52 mouse cellular contexts compared by ENCODE assay signal in genomic region chr10:129845994-129846393, GRCm38 (mm10). TPM values are rescaled to one million over a fixed set of nuclear protein-coding genes. Genes with fewer than 3 reads are reported as not detected.
"Had no signal": no experiment of that assay in that cellular context is flagged by ENCODE, and none has a peak within 500 bp of the region (broad histone marks: within the 10 kb centered on the region; RNA-seq: fewer than 3 reads in every experiment).

Gene Olfr812 (minus strand): TSS chr10:129846094.

- DNase-seq: heart, postnatal 10 days; heart, postnatal 14 days; heart, postnatal 36 days; kidney, adult 11 months; kidney, adult 18-20 months; kidney, adult 2 months; kidney, adult 8-10 months; kidney, adult 9 months; kidney, postnatal 10 days; kidney, postnatal 14 days; kidney, postnatal 25 days; kidney, postnatal 36 days; kidney, postnatal 4 days; layer of hippocampus, adult 9-11 months; layer of hippocampus, postnatal 36 days had no signal

- H3K9me3 ChIP-seq: heart, embryonic 10.5 days; heart, embryonic 12.5 days; heart, embryonic 13.5 days; heart, embryonic 15.5 days; hindbrain, embryonic 10.5 days; hindbrain, embryonic 12.5 days; hindbrain, embryonic 13.5 days; hindbrain, embryonic 15.5 days; intestine, embryonic 15.5 days; kidney, embryonic 15.5 days had no signal

- H3K4me1 ChIP-seq: heart, embryonic 10.5 days; heart, embryonic 12.5 days; heart, embryonic 13.5 days; heart, embryonic 15.5 days; hindbrain, embryonic 10.5 days; hindbrain, embryonic 12.5 days; hindbrain, embryonic 13.5 days; hindbrain, embryonic 15.5 days; intestine, embryonic 15.5 days; kidney, embryonic 15.5 days had no signal

- H3K4me2 ChIP-seq: heart, embryonic 11.5 days; heart, embryonic 12.5 days; heart, embryonic 13.5 days; heart, embryonic 15.5 days; hindbrain, embryonic 12.5 days; hindbrain, embryonic 13.5 days; hindbrain, embryonic 14.5 days; hindbrain, embryonic 15.5 days; intestine, embryonic 15.5 days; kidney, embryonic 15.5 days had no signal

- H3K27me3 ChIP-seq: heart, embryonic 12.5 days; heart, embryonic 13.5 days; heart, embryonic 15.5 days; hindbrain, embryonic 12.5 days; hindbrain, embryonic 13.5 days; hindbrain, embryonic 15.5 days; intestine, embryonic 15.5 days; kidney, embryonic 15.5 days had no signal

- H3K27ac ChIP-seq: heart, embryonic 10.5 days; heart, embryonic 13.5 days; heart, embryonic 15.5 days; hindbrain, embryonic 10.5 days; hindbrain, embryonic 12.5 days; hindbrain, embryonic 13.5 days; hindbrain, embryonic 14.5 days; hindbrain, embryonic 15.5 days; hindbrain, postnatal 0 days; intestine, embryonic 15.5 days; kidney, embryonic 15.5 days; kidney, postnatal 0 days; layer of hippocampus, adult 2 months; left cerebral cortex, adult 2 months had no signal

- H3K9ac ChIP-seq: heart, embryonic 12.5 days; heart, embryonic 13.5 days; heart, embryonic 15.5 days; hindbrain, embryonic 12.5 days; hindbrain, embryonic 13.5 days; hindbrain, embryonic 14.5 days; hindbrain, embryonic 15.5 days; intestine, embryonic 15.5 days; kidney, embryonic 15.5 days had no signal

- ATAC-seq: hindbrain, embryonic 16.5 days; hindbrain, postnatal 0 days; inflammation-experienced regulatory T-cells, adult 6 months; intestine, embryonic 15.5 days; intestine, embryonic 16.5 days; intestine, postnatal 0 days had no signal

- H3K4me3 ChIP-seq: heart, embryonic 10.5 days; heart, embryonic 12.5 days; heart, embryonic 13.5 days; heart, embryonic 15.5 days; hindbrain, embryonic 10.5 days; hindbrain, embryonic 12.5 days; hindbrain, embryonic 13.5 days; hindbrain, embryonic 15.5 days; intestine, embryonic 15.5 days; kidney, embryonic 15.5 days; layer of hippocampus, adult 2 months; left cerebral cortex, adult 2 months had no signal

- H3K36me3 ChIP-seq: heart, embryonic 10.5 days; heart, embryonic 12.5 days; heart, embryonic 13.5 days; heart, embryonic 15.5 days; hindbrain, embryonic 10.5 days; hindbrain, embryonic 12.5 days; hindbrain, embryonic 13.5 days; hindbrain, embryonic 15.5 days; intestine, embryonic 15.5 days; kidney, embryonic 15.5 days had no signal

RNA-seq across cellular contexts. Expression of gene Olfr812, which starts in this region (rescaled TPM):
- total RNA-seq: heart, postnatal 10 days; heart, postnatal 14 days; heart, postnatal 25 days; heart, postnatal 36 days; hematopoietic stem cell, adult 5-6 weeks; hindbrain, postnatal 0 days; layer of hippocampus, adult 18-20 months; layer of hippocampus, adult 2 months; layer of hippocampus, adult 8-10 months; layer of hippocampus, postnatal 10 days; layer of hippocampus, postnatal 14 days; layer of hippocampus, postnatal 25 days; layer of hippocampus, postnatal 36 days; left cerebral cortex, adult 18-20 months; left cerebral cortex, adult 2 months; left cerebral cortex, adult 8-10 months had no signal
- polyA plus RNA-seq: heart, embryonic 10.5 days; heart, embryonic 11.5 days; heart, embryonic 12.5 days; heart, embryonic 13.5 days; heart, embryonic 14.5 days; heart, embryonic 15.5 days; heart, embryonic 16.5 days; heart, postnatal 0 days; hindbrain, embryonic 10.5 days; hindbrain, embryonic 11.5 days; hindbrain, embryonic 12.5 days; hindbrain, embryonic 13.5 days; hindbrain, embryonic 14.5 days; hindbrain, embryonic 15.5 days; hindbrain, embryonic 16.5 days; hindbrain, postnatal 0 days; inflammation-experienced regulatory T-cells, adult 6 months; intestine, embryonic 14.5 days; intestine, embryonic 15.5 days; intestine, embryonic 16.5 days; intestine, postnatal 0 days; kidney, adult 2 months; kidney, embryonic 14.5 days; kidney, embryonic 15.5 days; kidney, embryonic 16.5 days; kidney, postnatal 0 days; large intestine, adult 2 months had no signal
